Mouse (Mus musculus): ENCODE results near the gene Itih1.

DNA sequence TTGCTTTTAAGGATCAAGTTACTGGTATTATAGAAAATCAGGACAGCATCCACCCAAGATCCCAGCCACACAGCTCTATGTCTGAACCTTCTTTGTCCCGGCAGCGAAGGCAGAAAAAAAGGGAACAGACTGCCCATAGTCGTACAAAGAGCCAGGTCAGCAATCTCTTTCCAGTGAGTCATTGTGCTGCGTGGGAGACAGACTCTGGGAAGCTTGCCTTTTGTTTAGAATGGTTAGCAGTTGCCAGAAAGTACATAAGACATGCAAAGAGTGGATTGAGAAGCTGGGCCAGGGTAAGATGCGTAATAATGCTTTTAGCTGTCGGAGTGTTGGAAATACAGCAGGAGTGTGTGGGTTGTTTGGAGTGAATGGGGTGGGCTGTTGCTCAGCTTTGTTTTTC lies 31.1 kb upstream of the Itih1 start:
- TF ChIP-seq POLR2A (IDR thresholded peaks at IDR 0.05; ENCODE audit: low read depth, low read length), result no peak
- no peak for TF ChIP-seq EP300 (IDR thresholded peaks at IDR 0.05; ENCODE audit: low read length)
- no peak for TF ChIP-seq HCFC1 (IDR thresholded peaks at IDR 0.05; ENCODE audit: low read depth, low read length)
- TF ChIP-seq CTCF (conservative IDR thresholded peaks at IDR 0.05 in 1 of 2, IDR thresholded peaks at IDR 0.05 in 1 of 2; ENCODE audit: low read depth in 2 of 2, low read length in 2 of 2), result no peak
- no peak for TF ChIP-seq NRF1 (IDR thresholded peaks at IDR 0.05; ENCODE audit: low read depth, low read length)
- no peak for TF ChIP-seq MAFK (IDR thresholded peaks at IDR 0.05; ENCODE audit: insufficient replicate concordance, low read length)
- no peak for TF ChIP-seq TCF12 (IDR thresholded peaks at IDR 0.05; ENCODE audit: low read depth, low read length)
- TF ChIP-seq MAZ (IDR thresholded peaks at IDR 0.05; ENCODE audit: low read depth, low read length), result no peak
- TF ChIP-seq RCOR1 (conservative IDR thresholded peaks at IDR 0.05; ENCODE audit: low read depth, low read length), result no peak
- no peak for TF ChIP-seq MYC (IDR thresholded peaks at IDR 0.05; ENCODE audit: low read depth, low read length)
- TF ChIP-seq ZNF384 (IDR thresholded peaks at IDR 0.05; ENCODE audit: low read depth, low read length), result no peak
- TF ChIP-seq MAX (IDR thresholded peaks at IDR 0.05; ENCODE audit: low read length), result no peak
- TF ChIP-seq CHD2 (IDR thresholded peaks at IDR 0.05; ENCODE audit: low read length), result no peak
